Mouse (Mus musculus) midbrain, embryonic 15.5 days (tissue): ENCODE results near the gene Nlrp9b. TPM values are rescaled to one million over a fixed set of nuclear protein-coding genes. Genes with fewer than 3 reads are reported as not detected.
"Not testable (repeated sequence)": the region's sequence is repeated elsewhere in the genome, so short reads cannot be mapped to it uniquely, and the experiment has no call there.

ENCODE experiments used
- ATAC-seq: fragments of 200-750 bp; cut with Nextera tagmentation; replicated peaks from 2 replicates; pipeline ENCODE4 v1.8.0; 2017; ENCODE audit warnings: moderate TSS enrichment
- H3K27ac ChIP-seq: fragments of 300-500 bp; sonication (generic); 2 replicates; pipeline ENCODE4 v1.5.1; 2015; ENCODE audit warnings: mild to moderate bottlenecking, inconsistent platforms
- H3K27me3 ChIP-seq: fragments of 300-500 bp; sonication (generic); replicated peaks from 2 replicates; pipeline ENCODE4 v1.6.1; 2015; ENCODE audit warnings: inconsistent platforms
- H3K36me3 ChIP-seq: fragments of 300-500 bp; sonication (generic); replicated peaks from 2 replicates; pipeline ENCODE4 v1.6.1; 2015; ENCODE audit warnings: inconsistent platforms
- H3K4me1 ChIP-seq: fragments of 300-500 bp; sonication (generic); 2 replicates; pipeline ENCODE4 v1.6.1; 2015; ENCODE audit warnings: inconsistent platforms
- H3K4me2 ChIP-seq: fragments of 300-500 bp; sonication (generic); 2 replicates; pipeline ENCODE4 v1.6.1; 2015; ENCODE audit warnings: inconsistent platforms, mild to moderate bottlenecking, moderate library complexity
- H3K4me3 ChIP-seq: fragments of 300-500 bp; sonication (generic); 2 replicates; pipeline ENCODE4 v1.5.1; 2015; ENCODE audit warnings: mild to moderate bottlenecking, inconsistent platforms
- H3K9ac ChIP-seq: fragments of 300-500 bp; sonication (generic); 2 replicates; pipeline ENCODE4 v1.6.1; 2015; ENCODE audit warnings: mild to moderate bottlenecking, inconsistent platforms
- H3K9me3 ChIP-seq: fragments of 300-500 bp; sonication (generic); 2 replicates; pipeline ENCODE4 v1.6.1; 2016; ENCODE audit warnings: inconsistent platforms
- WGBS: fragments of 180-500 bp; shearing (Covaris S2); methylation state at CpG from one replicate; pipeline ENCODE4 v1.1.7; 2015; ENCODE audit warnings: mixed read lengths; 5-methylcytosine and 5-hydroxymethylcytosine counted together
- polyA plus RNA-seq: library from polyadenylated mRNA; unstranded; fragments of >200 nt; fragmentation: Nextera tagmentation; extraction: Ambion mirVana; gene quantifications from 2 replicates; pipeline ENCODE4 v1.2.1, GENCODE M21; 2015

Gene Nlrp9b
- polyA plus RNA-seq, 1 experiment from 2014 or later = not detected

- Histone ChIP-seq H3K36me3 (no peaks in the 10 kb centered on the region), H3K4me3 (no peak within 1 kb of the TSS), H3K9ac (no peak within 1 kb of the TSS), H3K9me3 (no peaks in the 10 kb centered on the region), H3K27ac (no peak within 1 kb of the TSS), H3K4me2 (no peak within 1 kb of the TSS), H3K4me1 (no peaks in the 10 kb centered on the region), H3K27me3 (no peaks in the 10 kb centered on the region)
- no peak for ATAC-seq
- 84% methylated on average over 7 of the region's 7 CpGs for WGBS
These were observed 26.2 kb upstream of the Nlrp9b start, which contains the start of gene Ceacam20 for GRCm38 (mm10) chr7:19964985-19965579. TSS of gene Ceacam20 (plus strand) at chr7:19965412.

DNA sequence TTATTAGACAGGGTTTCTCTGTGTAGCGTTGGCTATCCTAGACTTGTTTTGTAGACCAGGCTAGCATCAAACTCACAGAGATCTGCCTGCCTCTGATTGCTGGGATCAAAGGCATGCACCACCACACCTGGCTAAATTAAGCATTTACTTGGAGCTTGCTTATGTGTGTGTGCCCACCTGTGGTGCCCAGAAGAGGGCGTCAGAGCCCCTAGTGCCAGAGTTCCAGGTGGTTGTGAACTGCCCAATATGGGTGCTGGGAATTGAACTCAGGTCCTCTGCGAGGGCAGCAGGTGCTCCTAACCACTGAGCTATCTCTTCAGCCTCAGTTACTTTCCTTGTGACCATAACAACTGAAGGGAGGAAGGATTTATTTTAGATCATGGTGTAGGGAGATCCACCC lies 22.2 kb upstream of the Nlrp9b start:
- H3K4me2 ChIP-seq = no peak overlapping the region
- H3K36me3 ChIP-seq = no peaks in the 10 kb centered on the region
- H3K4me1 ChIP-seq = no peaks in the 10 kb centered on the region
- WGBS = 69% methylated on average over 3 of the region's 3 CpGs
- no peak for ATAC-seq
- H3K9me3 ChIP-seq = peaks cover 3% of the 10 kb centered on the region; the same call in 1 of the 2 replicates
- no peak overlapping the region for H3K4me3 ChIP-seq
- H3K27me3 ChIP-seq = no peaks in the 10 kb centered on the region
- no peak overlapping the region for H3K9ac ChIP-seq
- no peak overlapping the region for H3K27ac ChIP-seq

- no peak for ATAC-seq
- Histone ChIP-seq H3K27me3 (no peaks in the 10 kb centered on the region), H3K4me3 (no peak overlapping the region), H3K36me3 (no peaks in the 10 kb centered on the region), H3K9me3 (peaks cover 3% of the 10 kb centered on the region; the same call in 1 of the 2 replicates), H3K4me1 (no peaks in the 10 kb centered on the region), H3K9ac (no peak overlapping the region), H3K27ac (no peak overlapping the region), H3K4me2 (no peak overlapping the region)
- WGBS = 98% methylated on average over 4 of the region's 4 CpGs
These were observed 21.6 kb upstream of the Nlrp9b start for GRCm38 (mm10) chr7:19969541-19970090.

DNA sequence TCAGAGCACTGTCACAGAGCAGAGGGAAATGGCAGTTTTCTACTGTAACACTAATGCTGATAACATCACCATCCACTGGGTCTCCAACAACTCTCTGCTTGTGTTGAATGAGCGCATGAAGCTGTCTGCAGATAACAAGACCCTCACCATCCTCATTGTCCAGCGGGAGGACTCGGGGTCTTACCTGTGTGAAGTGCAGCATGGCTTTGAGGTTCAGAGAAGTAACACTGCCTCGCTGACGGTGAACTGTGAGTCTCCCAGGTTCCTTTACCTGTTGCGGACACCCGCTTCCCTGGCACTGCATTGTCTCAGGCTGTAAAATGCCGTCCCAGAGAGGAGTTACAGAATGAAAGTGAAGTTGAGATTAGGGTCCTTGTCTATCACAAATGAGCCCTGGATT lies 21.1 kb upstream of the Nlrp9b start:
- peaks cover 3% of the 10 kb centered on the region; the same call in 1 of the 2 replicates for H3K9me3 ChIP-seq
- no peak for ATAC-seq
- H3K9ac ChIP-seq = no peak overlapping the region
- WGBS = 91% methylated on average over 8 of the region's 8 CpGs
- H3K4me3 ChIP-seq = no peak overlapping the region
- H3K36me3 ChIP-seq = no peaks in the 10 kb centered on the region
- H3K4me1 ChIP-seq = no peaks in the 10 kb centered on the region
- H3K4me2 ChIP-seq = no peak overlapping the region
- no peaks in the 10 kb centered on the region for H3K27me3 ChIP-seq
- no peak overlapping the region for H3K27ac ChIP-seq

- H3K4me1 ChIP-seq = no peaks in the 10 kb centered on the region
- no peaks in the 10 kb centered on the region for H3K27me3 ChIP-seq
- H3K4me3 ChIP-seq = no peak overlapping the region
- H3K4me2 ChIP-seq = no peak overlapping the region
- H3K9ac ChIP-seq = no peak overlapping the region
- peaks cover 3% of the 10 kb centered on the region; the same call in 1 of the 2 replicates for H3K9me3 ChIP-seq
- no peak overlapping the region for H3K27ac ChIP-seq
- 88% methylated on average over 4 of the region's 4 CpGs for WGBS
- H3K36me3 ChIP-seq = no peaks in the 10 kb centered on the region
- no peak for ATAC-seq
These were observed 19.7 kb upstream of the Nlrp9b start for GRCm38 (mm10) chr7:19971516-19971915.

DNA sequence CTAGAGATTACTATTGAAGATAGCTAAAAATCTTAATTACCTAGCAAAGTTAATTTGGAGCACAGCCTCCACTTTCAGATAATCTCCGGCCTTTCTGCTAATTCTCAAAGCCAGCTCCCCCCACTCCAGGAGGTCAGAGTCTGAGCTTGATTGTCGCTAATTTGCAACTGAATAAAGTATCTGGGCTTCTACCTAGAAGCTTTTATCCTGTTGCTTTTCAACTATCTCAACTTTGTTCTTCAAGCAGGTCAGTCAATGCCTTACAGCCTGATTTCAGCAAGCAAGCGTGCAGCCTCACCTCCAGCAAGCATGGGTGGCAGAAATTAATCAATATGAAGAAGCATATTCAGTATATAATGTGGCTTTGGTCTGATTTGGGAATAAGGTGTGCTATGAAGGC lies 5.5 kb downstream of the Nlrp9b start:
- H3K27ac ChIP-seq, H3K4me3 ChIP-seq, H3K27me3 ChIP-seq, ATAC-seq, H3K9ac ChIP-seq, H3K9me3 ChIP-seq, H3K36me3 ChIP-seq, H3K4me2 ChIP-seq, H3K4me1 ChIP-seq: not testable (repeated sequence)
- WGBS = 61% methylated on average over 3 of the region's 3 CpGs

GRCm38 (mm10) chr7:20009987-20010386 lies 18.7 kb downstream of the Nlrp9b start:
- Histone ChIP-seq H3K27ac (no peak overlapping the region), H3K9ac (no peak overlapping the region), H3K27me3 (no peaks in the 10 kb centered on the region), H3K9me3 (peaks cover 3% of the 10 kb centered on the region; the same call in 1 of the 2 replicates), H3K36me3 (no peaks in the 10 kb centered on the region), H3K4me3 (no peak overlapping the region), H3K4me2 (no peak overlapping the region), H3K4me1 (no peaks in the 10 kb centered on the region)
- ATAC-seq = no peak
- 74% methylated on average over 2 of the region's 2 CpGs for WGBS

- ATAC-seq, H3K27ac ChIP-seq, H3K4me1 ChIP-seq, H3K4me3 ChIP-seq, H3K4me2 ChIP-seq, H3K36me3 ChIP-seq, H3K27me3 ChIP-seq, H3K9ac ChIP-seq, H3K9me3 ChIP-seq: not testable (repeated sequence)
- WGBS = 56% methylated on average over 4 of the region's 4 CpGs
These were observed 72.8 kb downstream of the Nlrp9b start for GRCm38 (mm10) chr7:20064100-20064499.

DNA sequence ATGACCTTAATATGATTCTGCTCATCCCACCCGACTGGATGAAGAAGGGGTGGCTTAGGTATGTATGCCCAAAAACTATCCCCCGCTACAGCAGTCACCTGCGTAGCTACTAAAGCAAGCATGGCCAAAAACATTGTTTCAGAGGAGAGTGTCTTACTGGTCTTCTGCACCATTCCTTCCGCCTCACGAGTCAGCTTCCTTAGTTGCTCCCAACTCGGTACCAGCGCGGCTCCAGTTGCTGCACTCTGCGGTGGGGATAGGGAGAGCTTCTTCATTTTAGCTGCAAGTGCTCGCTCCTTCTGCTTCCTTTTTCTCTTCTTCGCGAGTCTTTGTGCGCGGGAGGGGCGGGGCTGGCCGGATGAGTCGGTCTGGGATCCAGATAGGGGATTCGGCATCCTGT lies 86.9 kb downstream of the Nlrp9b start:
- not testable (repeated sequence) for H3K4me1 ChIP-seq, H3K36me3 ChIP-seq, H3K9ac ChIP-seq, H3K4me2 ChIP-seq, H3K4me3 ChIP-seq, ATAC-seq, H3K27me3 ChIP-seq, H3K27ac ChIP-seq, H3K9me3 ChIP-seq
- 60% methylated on average over 18 of the region's 18 CpGs for WGBS

- ATAC-seq, H3K4me3 ChIP-seq, H3K27ac ChIP-seq, H3K4me1 ChIP-seq, H3K27me3 ChIP-seq, H3K9ac ChIP-seq, H3K9me3 ChIP-seq, H3K4me2 ChIP-seq, H3K36me3 ChIP-seq: not testable (repeated sequence)
- WGBS = 80% methylated on average over 5 of the region's 5 CpGs
These were observed 108.1 kb downstream of the Nlrp9b start, which contains the start of gene Vmn1r91 for GRCm38 (mm10) chr7:20099380-20099779. TSS of gene Vmn1r91 (plus strand) at chr7:20099680.

GRCm38 (mm10) chr7:20122479-20122878 lies 131.2 kb downstream of the Nlrp9b start, which contains the start of gene Gm16442:
TSS of gene Gm16442 (minus strand) at chr7:20122579.
- H3K4me3 ChIP-seq, H3K4me1 ChIP-seq, H3K9ac ChIP-seq, ATAC-seq, H3K9me3 ChIP-seq, H3K27me3 ChIP-seq, H3K36me3 ChIP-seq, H3K4me2 ChIP-seq, H3K27ac ChIP-seq: not testable (repeated sequence)
- no CpG with 5 or more reads among the region's 2 CpGs for WGBS
